Mouse (Mus musculus) kidney, postnatal 4 days (tissue): ENCODE data around the gene Gm21988.

Source experiments
- DNase-seq, 2 experiments: peaks; one replicate each; pipeline ENCODE4 v3.0.0; 2021; ENCODE audit warnings: mixed read lengths in 2 of 2

Gm21988 gene

GRCm38 (mm10) chr11:70239541-70240279 lies at the start of gene Gm21988, which contains the start of gene Rnasek:
Gene Gm21988 (minus strand): TSS chr11:70239830.
Gene Rnasek (minus strand): TSS chr11:70239842.
- peak; percentile 76 to 88 for DNase-seq

GRCm38 (mm10) chr11:70289236-70289635 lies 49.6 kb upstream of the Gm21988 start:
- DNase-seq, result peak in 1 of 2 experiments; percentile 33

GRCm38 (mm10) chr11:70288102-70288501 lies 48.5 kb upstream of the Gm21988 start:
- no peak for DNase-seq

- DNase-seq, result no peak
Observed at GRCm38 (mm10) chr11:70285686-70286085, 46.1 kb upstream of the Gm21988 start.

GRCm38 (mm10) chr11:70284757-70285156 lies 45.1 kb upstream of the Gm21988 start:
- no peak for DNase-seq

- DNase-seq, result no peak
Observed at GRCm38 (mm10) chr11:70283666-70284065, 44.0 kb upstream of the Gm21988 start.

GRCm38 (mm10) chr11:70280441-70280840 lies 40.8 kb upstream of the Gm21988 start:
- DNase-seq, result peak; percentile 56 to 70

GRCm38 (mm10) chr11:70278961-70279360 lies 39.3 kb upstream of the Gm21988 start:
- no peak for DNase-seq

- no peak for DNase-seq
Observed at GRCm38 (mm10) chr11:70271641-70272040, 32.0 kb upstream of the Gm21988 start.

- DNase-seq, result no peak
Observed at GRCm38 (mm10) chr11:70266405-70266804, 26.8 kb upstream of the Gm21988 start.

GRCm38 (mm10) chr11:70265819-70266218 lies 26.2 kb upstream of the Gm21988 start:
- DNase-seq, result no peak

- no peak for DNase-seq
Observed at GRCm38 (mm10) chr11:70265252-70265651, 25.6 kb upstream of the Gm21988 start.

GRCm38 (mm10) chr11:70259035-70259434 lies 19.4 kb upstream of the Gm21988 start:
- DNase-seq, result no peak

GRCm38 (mm10) chr11:70254931-70255531 lies 15.4 kb upstream of the Gm21988 start, which contains the start of gene Alox12:
Gene Alox12 (minus strand): TSS chr11:70255353.
- peak; percentile 62 to 73 for DNase-seq

- peak in 1 of 2 experiments; percentile 22 for DNase-seq
Observed at GRCm38 (mm10) chr11:70254337-70254736, 14.7 kb upstream of the Gm21988 start.

- DNase-seq, result no peak
Observed at GRCm38 (mm10) chr11:70251853-70252252, 12.2 kb upstream of the Gm21988 start.

GRCm38 (mm10) chr11:70250150-70250549 lies 10.5 kb upstream of the Gm21988 start:
- no peak for DNase-seq

GRCm38 (mm10) chr11:70247136-70247845 lies 7.7 kb upstream of the Gm21988 start:
- peak; percentile 73 to 74 for DNase-seq

- DNase-seq, result no peak
Observed at GRCm38 (mm10) chr11:70242591-70242990, 3.0 kb upstream of the Gm21988 start.

- peak; percentile 32 to 49 for DNase-seq
Observed at GRCm38 (mm10) chr11:70238591-70239440, 814 bp downstream of the Gm21988 start.

- DNase-seq, result peak; percentile 99
Observed at GRCm38 (mm10) chr11:70237457-70238167, 2.0 kb downstream of the Gm21988 start, which contains the start of gene 0610010K14Rik. Gene 0610010K14Rik (minus strand): TSS chr11:70237914.

- DNase-seq, result no peak
Observed at GRCm38 (mm10) chr11:70236717-70237116, 2.9 kb downstream of the Gm21988 start.
